Mouse (Mus musculus) midbrain, embryonic 16.5 days (tissue): ENCODE results near the gene Fam122b. TPM values are rescaled to one million over a fixed set of nuclear protein-coding genes. Genes with fewer than 3 reads are reported as not detected.

Source experiments
- ATAC-seq: fragments of 200-750 bp; cut with Nextera tagmentation; 2 replicates; pipeline ENCODE4 v1.8.0; 2017; ENCODE audit warnings: moderate TSS enrichment
- H3K27ac ChIP-seq: fragments of 300-500 bp; sonication (generic); 2 replicates; pipeline ENCODE4 v1.5.1; 2014; ENCODE audit warnings: mild to moderate bottlenecking, low read length, mixed read lengths
- H3K27me3 ChIP-seq: fragments of 300-500 bp; sonication (generic); 2 replicates; pipeline ENCODE4 v1.6.1; 2014; ENCODE audit warnings: low read depth, low read length, mixed read lengths; ENCODE audit not compliant: control insufficient read depth, insufficient read depth
- H3K36me3 ChIP-seq: fragments of 300-500 bp; sonication (generic); 2 replicates; pipeline ENCODE4 v1.6.1; 2014; ENCODE audit warnings: mild to moderate bottlenecking, low read length, moderate library complexity, mixed read lengths; ENCODE audit not compliant: control insufficient read depth, insufficient read depth
- H3K4me1 ChIP-seq: fragments of 300-500 bp; sonication (generic); 2 replicates; pipeline ENCODE4 v1.6.1; 2014; ENCODE audit warnings: mild to moderate bottlenecking, low read length, mixed read lengths; ENCODE audit not compliant: control insufficient read depth, insufficient read depth
- H3K4me2 ChIP-seq: fragments of 300-500 bp; sonication (generic); 2 replicates; pipeline ENCODE4 v1.6.1; 2014; ENCODE audit warnings: mild to moderate bottlenecking, low read length, mixed read lengths
- H3K4me3 ChIP-seq: fragments of 300-500 bp; sonication (generic); 2 replicates; pipeline ENCODE4 v1.5.1; 2014; ENCODE audit warnings: low read depth, mild to moderate bottlenecking, low read length, moderate library complexity, mixed read lengths
- H3K9ac ChIP-seq: fragments of 300-500 bp; sonication (generic); 2 replicates; pipeline ENCODE4 v1.6.1; 2014; ENCODE audit warnings: low read depth, low read length, mixed read lengths
- H3K9me3 ChIP-seq: fragments of 300-500 bp; sonication (generic); replicated peaks from 2 replicates; pipeline ENCODE4 v1.6.1; 2014; ENCODE audit warnings: mild to moderate bottlenecking, low read length, mixed read lengths; ENCODE audit not compliant: control insufficient read depth, poor library complexity, severe bottlenecking
- WGBS: fragments of 180-500 bp; shearing (Covaris S2); extraction: QIAGEN DNeasy Blood & Tissue Kit; methylation state at CpG from one replicate; pipeline ENCODE4 v1.1.7; 2014; 5-methylcytosine and 5-hydroxymethylcytosine counted together
- polyA plus RNA-seq: library from polyadenylated mRNA; unstranded; fragments of >200 nt; fragmentation: Nextera tagmentation; extraction: Ambion mirVana; gene quantifications from 2 replicates; pipeline ENCODE4 v1.2.1, GENCODE M21; 2015

Gene Fam122b
- polyA plus RNA-seq, 1 experiment from 2014 or later = 3.8 TPM

DNA sequence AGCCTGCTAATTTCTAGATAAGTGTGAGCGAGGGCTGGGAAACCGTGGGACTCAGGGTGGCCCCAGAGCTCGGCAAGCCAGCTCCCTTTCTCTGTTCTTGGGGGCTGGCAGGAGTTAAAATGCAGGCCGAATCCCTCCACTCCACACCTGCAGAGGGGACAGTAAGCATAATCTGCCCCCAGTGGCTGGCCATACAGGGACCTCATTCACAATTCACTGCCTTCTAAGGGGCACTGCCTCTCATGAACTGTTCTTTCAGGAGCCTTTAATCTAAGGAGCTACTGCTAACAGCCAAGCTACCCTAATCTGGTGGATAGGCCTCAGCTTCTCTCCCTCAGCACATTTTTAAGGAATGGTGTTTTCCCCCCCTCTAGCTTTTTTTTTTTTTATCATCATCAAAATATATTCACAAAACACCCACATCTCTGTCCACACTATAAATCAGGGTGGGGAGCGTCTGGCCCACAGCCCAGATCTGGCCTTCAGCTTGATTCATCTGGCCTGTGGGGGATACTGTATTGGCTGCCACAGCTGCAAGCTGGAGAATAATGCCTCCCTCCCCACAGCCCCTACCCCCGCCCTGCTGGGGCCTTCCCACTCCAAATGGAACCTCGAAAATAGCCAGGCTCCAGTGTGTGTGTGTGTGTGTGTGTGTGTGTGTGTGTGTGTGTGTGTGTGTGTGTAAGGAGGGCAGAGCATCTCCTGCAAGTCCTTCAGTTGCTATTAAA, 57.7 kb downstream of the Fam122b start:
- 24% methylated on average over 7 of the region's 7 CpGs for WGBS
- ATAC-seq = peak; percentile 88
- H3K4me1 ChIP-seq = no peaks in the 10 kb centered on the region
- no peak overlapping the region for H3K27ac ChIP-seq
- H3K4me2 ChIP-seq = no peak overlapping the region
- no peak overlapping the region for H3K4me3 ChIP-seq
- H3K9ac ChIP-seq = no peak overlapping the region
- no peaks in the 10 kb centered on the region for H3K9me3 ChIP-seq
- no peaks in the 10 kb centered on the region for H3K36me3 ChIP-seq
- no peaks in the 10 kb centered on the region for H3K27me3 ChIP-seq

DNA sequence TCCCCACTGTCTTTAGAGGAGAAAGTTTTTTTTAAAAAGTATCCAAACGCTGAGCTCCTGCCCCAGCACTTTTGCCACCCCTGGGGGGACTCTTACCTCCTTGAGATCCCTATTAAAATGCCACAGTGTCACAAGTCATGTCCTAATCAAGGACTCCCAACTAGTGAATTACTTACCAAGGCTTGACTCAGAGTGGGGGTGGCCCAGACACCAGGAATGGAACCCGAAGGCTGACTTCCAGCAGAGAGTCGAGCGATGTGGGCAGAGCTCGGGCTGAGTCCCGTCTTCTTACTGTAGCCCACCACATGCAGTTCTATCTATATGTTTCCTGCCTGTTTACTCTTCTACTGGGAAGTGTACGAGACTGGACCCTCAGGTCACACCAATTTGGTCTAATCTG, 60.2 kb downstream of the Fam122b start:
- H3K9me3 ChIP-seq = no peaks in the 10 kb centered on the region
- H3K4me1 ChIP-seq = no peaks in the 10 kb centered on the region
- no peak overlapping the region for H3K27ac ChIP-seq
- no peaks in the 10 kb centered on the region for H3K36me3 ChIP-seq
- no peak for ATAC-seq
- 49% methylated on average over 7 of the region's 7 CpGs for WGBS
- no peak overlapping the region for H3K9ac ChIP-seq
- no peak overlapping the region for H3K4me2 ChIP-seq
- H3K27me3 ChIP-seq = no peaks in the 10 kb centered on the region
- no peak overlapping the region for H3K4me3 ChIP-seq

DNA sequence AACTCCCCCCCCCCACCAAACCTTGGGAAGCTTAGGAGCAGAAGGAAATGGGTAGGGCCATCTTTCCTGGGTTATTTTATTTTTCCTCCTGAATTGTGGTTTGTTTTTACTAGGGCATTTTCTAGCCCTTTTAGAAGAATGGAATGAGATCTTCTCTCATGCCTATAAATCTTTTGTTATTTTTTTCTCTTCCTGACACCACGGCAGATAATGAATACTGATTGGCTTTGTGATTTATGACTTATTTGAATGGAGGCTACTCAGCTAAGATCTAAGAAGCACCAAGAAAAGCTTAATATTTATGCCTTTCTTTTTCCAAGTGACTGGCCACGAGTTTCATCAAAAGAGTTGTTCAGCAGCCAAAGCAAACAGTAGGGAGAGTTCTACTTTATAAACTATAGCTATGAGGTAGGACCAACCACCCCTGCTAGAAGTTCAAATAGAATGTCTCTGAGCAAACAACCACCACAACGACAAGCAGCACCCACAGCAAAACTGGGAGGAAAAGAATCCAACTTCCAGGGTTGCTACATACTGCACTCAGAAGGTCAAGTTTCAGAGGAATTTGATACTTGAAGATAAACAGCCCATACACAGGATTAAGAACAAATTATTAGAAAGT, 64.8 kb downstream of the Fam122b start:
- Histone ChIP-seq H3K4me2 (no peak overlapping the region), H3K9ac (no peak overlapping the region), H3K4me1 (no peaks in the 10 kb centered on the region), H3K27ac (no peak overlapping the region), H3K9me3 (no peaks in the 10 kb centered on the region), H3K36me3 (no peaks in the 10 kb centered on the region), H3K27me3 (no peaks in the 10 kb centered on the region), H3K4me3 (no peak overlapping the region)
- no peak for ATAC-seq
- WGBS = 59% methylated on average over 3 of the region's 3 CpGs

DNA sequence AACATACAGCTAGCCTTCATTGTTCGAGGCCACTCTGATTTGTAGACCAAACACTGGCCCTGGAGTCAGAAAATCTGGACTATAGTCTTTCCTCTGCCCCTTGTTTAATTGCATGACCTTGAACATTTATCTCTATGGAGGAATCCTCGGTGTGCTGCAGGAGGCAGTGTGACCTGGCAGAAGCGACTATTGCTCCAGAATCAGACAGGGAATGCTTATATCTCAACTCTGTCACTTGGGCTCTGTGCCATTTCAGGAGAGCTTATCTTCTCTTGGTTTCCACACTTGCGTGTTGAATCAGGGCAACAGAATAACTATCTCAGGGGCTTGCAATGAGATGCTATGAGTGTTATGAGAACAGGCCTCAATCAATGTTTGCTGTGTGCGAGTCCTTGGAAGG, 68.0 kb downstream of the Fam122b start:
- Histone ChIP-seq H3K9me3 (no peaks in the 10 kb centered on the region), H3K27me3 (no peaks in the 10 kb centered on the region), H3K4me1 (no peaks in the 10 kb centered on the region), H3K9ac (no peak overlapping the region), H3K4me3 (no peak overlapping the region), H3K4me2 (no peak overlapping the region), H3K27ac (no peak overlapping the region), H3K36me3 (no peaks in the 10 kb centered on the region)
- ATAC-seq = no peak
- 79% methylated on average over 5 of the region's 5 CpGs for WGBS

DNA sequence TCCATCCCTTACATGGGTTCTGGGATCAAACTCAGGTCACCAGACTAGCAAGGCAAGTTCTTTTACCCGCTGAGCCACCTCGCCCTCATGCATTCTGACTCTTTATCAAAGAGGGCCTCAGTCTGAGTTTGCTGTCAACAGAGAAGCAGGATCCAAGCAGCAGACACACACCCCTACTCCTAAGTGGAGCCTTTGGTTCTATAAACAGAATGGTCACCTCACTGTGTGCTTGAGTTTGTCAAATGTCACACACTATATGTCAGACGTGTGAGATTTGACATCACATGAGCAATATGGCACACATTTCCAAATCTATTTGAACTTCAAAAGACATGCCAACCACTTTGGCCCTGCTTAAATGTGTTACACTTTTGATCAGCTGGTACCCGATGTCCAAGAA, 71.9 kb downstream of the Fam122b start:
- ATAC-seq = no peak
- 87% methylated on average over 4 of the region's 4 CpGs for WGBS
- no peak overlapping the region for H3K4me3 ChIP-seq

DNA sequence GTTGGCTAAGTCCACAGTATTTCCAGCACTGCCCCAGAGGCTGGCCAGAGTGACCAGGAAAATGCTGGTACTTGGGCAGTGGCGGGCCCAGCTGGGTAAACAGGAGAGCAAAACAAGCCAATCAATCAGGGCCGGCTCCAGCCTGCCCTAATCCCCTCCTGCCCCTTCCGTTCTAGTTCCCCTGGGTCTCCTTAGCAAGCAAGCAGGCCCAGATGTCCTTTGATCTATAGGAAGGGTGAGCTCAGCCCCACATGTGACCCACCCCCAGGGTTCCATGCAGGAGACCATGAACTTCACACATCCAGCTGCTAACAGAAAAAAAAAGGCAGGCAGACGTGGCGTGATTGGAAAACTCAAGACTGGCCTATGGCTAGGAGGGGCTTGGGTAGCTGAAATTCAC, 73.2 kb downstream of the Fam122b start:
- Histone ChIP-seq H3K4me3 (no peak overlapping the region), H3K4me2 (no peak overlapping the region), H3K27me3 (no peaks in the 10 kb centered on the region), H3K4me1 (no peaks in the 10 kb centered on the region), H3K9me3 (no peaks in the 10 kb centered on the region), H3K27ac (no peak overlapping the region), H3K36me3 (no peaks in the 10 kb centered on the region), H3K9ac (no peak overlapping the region)
- no peak for ATAC-seq
- 57% methylated on average over 5 of the region's 5 CpGs for WGBS

More for the DNA sequence above, 71.9 kb downstream of the Fam122b start:
- H3K4me1 ChIP-seq = no peaks in the 10 kb centered on the region
- H3K9ac ChIP-seq = no peak overlapping the region
- H3K36me3 ChIP-seq = no peaks in the 10 kb centered on the region
- H3K9me3 ChIP-seq = no peaks in the 10 kb centered on the region
- no peaks in the 10 kb centered on the region for H3K27me3 ChIP-seq
- H3K4me2 ChIP-seq = no peak overlapping the region
- no peak overlapping the region for H3K27ac ChIP-seq

Other genes starting within 250 kb of the Fam122b start
- gene Plac1, start 29.7 kb downstream of the Fam122b start, polyA plus RNA-seq = 0.94 TPM in 1 of 2 replicates, not detected in the other
- not detected in 2 replicates for gene Fam122c, start 3.6 kb upstream of the Fam122b start, polyA plus RNA-seq
- gene Mospd1, start 100.7 kb upstream of the Fam122b start, polyA plus RNA-seq = 41.2 and 43.8 TPM in 2 replicates
- gene Etd, start 165.1 kb upstream of the Fam122b start, polyA plus RNA-seq = not detected in 2 replicates